Mouse (Mus musculus) liver, adult (tissue): ENCODE results near the gene Shroom3.

Experiments used
- GATA4 ChIP-seq: IDR thresholded peaks from 2 replicates; pipeline ENCODE4 v1.6.1; 2014; ENCODE audit warnings: mild to moderate bottlenecking, low read length; ENCODE audit not compliant: insufficient replicate concordance

Gene Shroom3

GRCm38 (mm10) chr5:93005815-93006341 lies 322.6 kb downstream of the Shroom3 start:
- TF ChIP-seq GATA4 = peak; percentile 36; the same call in 1 of the 2 replicates

GRCm38 (mm10) chr5:93008256-93008655 lies 325.0 kb downstream of the Shroom3 start:
- no peak for TF ChIP-seq GATA4
